Mouse (Mus musculus): ENCODE data around the gene Vmn1r9. TPM values are rescaled to one million over a fixed set of nuclear protein-coding genes. Genes with fewer than 3 reads are reported as not detected.
"Not testable (repeated sequence)": the region's sequence is repeated elsewhere in the genome, so short reads cannot be mapped to it uniquely, and the experiment has no call there.

The Vmn1r9 gene
- total RNA-seq (2021) = not detected

DNA sequence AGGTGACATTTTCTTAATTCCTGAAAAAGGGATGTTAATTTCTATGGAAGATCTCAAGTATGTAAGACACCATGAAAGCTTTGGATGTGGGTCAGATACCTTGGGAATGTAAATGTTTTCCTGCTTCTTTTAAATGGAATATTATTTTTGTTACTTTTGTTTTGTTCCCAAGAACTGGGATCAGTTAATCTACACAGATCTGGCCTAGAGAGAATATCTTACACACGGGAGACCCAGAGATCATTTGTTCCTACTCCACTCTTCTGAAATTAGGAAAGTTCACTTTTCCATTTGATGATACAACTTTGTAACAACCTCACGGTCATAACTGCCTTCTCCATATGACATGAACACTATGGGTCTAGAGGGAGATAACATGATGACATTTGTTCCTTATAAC lies at the start of gene Vmn1r9:
Gene Vmn1r9 (plus strand): TSS at position 301 of the 400 bp plus-strand sequence.
- intact Hi-C loops (cut with DNase I) = no loop called here

DNA sequence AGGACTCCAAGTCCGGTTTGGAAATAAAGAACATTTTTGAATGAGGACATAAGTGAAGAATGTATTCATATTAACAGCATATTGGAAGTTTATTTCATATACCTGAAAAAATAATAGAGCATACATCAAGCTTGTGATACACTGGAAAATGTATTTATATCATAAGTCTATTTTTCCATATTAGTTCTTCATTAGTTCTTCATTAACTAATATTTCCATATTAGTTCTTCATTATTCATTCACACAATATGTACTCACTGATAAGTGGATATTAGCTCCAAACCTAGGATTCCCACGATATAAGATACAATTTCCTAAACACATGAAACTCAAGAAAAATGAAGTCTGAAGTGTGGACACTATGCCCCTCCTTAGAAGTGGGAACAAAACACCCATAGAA lies 41.4 kb upstream of the Vmn1r9 start, which contains the start of gene Vmn1r7:
Gene Vmn1r7 (minus strand): TSS at position 101 of the 400 bp plus-strand sequence.
- intact Hi-C loops (cut with DNase I); DNase-seq (ENCODE audit: low spot score in 2 of 2): not testable (repeated sequence)

More for the DNA sequence above, at the start of gene Vmn1r9:
- no peak for DNase-seq (ENCODE audit: low spot score in 2 of 2)

DNA sequence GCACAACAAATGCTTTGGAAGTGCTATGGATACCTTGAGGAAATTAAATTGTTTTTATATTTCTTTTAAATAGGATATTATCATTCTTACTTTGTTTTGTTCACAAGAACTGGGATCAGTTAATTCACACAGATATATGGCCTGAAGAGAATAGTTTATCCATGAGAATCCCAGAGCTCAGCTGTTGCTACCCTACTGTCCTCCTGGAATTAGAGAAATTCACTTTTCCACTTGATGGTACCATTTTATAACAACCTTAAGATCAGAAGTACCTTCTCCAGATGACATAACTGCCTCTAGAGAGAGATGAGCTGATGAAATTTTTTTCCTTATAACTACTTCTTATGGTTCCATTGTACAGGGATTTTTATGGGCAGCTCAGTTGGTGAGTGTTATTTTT lies 34.6 kb upstream of the Vmn1r9 start, which contains the start of gene Vmn1r8:
Gene Vmn1r8 (plus strand): TSS at position 301 of the 400 bp plus-strand sequence.
- intact Hi-C loops (cut with DNase I) = no loop called here
- no peak for DNase-seq (ENCODE audit: low spot score in 2 of 2)

DNA sequence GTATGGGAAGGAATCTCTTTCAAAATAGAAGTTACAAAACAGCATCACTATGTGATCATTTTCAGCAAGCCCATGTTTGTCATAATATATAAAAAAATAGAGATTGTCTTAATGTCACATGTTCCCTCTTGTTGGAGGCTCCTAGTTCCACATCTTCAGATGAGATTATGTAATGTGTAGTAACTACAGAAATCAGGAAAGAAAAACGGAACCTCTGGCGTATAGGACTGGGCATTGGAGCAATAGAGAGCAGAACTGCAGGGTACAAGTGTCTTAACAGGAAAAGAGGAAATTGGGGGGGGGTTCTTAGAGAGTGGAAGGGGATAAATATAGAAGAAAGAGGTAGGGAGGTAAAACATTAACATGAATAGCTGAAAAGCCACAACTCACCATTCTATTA lies 31.9 kb upstream of the Vmn1r9 start:
- no peak for DNase-seq (ENCODE audit: low spot score in 2 of 2)
- intact Hi-C loops (cut with DNase I) = no loop called here

DNA sequence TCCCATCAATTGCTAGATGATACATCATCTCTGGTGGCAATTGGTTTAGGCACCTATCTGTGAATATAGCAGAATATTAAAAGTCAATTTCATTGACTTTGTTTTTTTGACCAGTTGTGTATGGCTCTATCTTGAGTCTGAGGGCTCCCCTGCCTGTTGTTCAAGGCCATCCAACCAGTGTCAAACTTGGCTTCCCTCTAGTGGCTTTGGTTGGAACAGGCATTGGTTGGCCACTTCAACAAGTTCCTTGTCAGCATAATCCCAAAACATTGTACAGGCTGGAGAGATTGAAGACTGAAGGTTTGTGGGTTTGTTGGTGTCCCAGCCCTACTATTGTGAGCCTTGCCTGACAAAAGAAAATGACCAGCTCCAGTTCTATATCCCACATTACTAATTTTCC lies 2.9 kb upstream of the Vmn1r9 start:
- intact Hi-C loops (cut with DNase I) = no loop called here

DNA sequence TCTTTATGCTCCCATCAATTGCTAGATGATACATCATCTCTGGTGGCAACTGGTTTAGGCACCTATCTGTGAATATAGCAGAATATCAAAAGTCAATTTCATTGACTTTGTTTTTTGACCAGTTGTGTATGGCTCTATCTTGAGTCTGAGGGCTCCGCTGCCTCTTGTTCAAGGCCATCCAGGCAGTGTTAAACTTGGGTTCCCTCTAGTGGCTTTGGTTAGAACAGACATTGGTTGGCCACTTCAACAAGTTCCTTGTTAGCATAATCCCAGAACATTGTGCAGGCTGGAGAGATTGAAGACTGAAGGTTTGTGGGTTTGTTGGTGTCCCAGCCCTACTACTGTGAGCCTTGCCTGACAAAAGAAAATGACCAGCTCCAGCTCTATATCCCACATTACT lies 39.8 kb downstream of the Vmn1r9 start:
- intact Hi-C loops (cut with DNase I) = no loop called here
- no peak for DNase-seq (ENCODE audit: low spot score in 2 of 2)

More for the DNA sequence above, 2.9 kb upstream of the Vmn1r9 start:
- no peak for DNase-seq (ENCODE audit: low spot score in 2 of 2)

DNA sequence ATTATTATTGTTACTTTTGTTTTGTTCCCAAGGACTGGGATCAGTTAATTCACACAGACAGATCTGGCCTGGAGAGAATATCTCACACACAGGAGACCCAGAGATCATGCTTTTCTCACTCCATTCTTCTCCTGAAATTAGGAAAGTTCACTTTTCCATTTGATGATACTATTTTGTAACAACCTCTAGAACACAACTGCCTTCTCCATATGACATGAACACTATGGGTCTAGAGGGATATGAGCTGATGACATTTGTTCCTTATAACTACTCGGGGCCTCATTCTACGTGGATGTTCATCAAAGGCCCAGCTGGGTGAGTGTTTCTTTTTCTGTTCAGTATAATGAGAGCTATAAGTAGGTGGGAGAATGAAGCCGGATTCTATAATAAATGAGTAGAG lies 42.6 kb downstream of the Vmn1r9 start, which contains the start of gene Vmn1r10:
Gene Vmn1r10 (plus strand): TSS at position 301 of the 400 bp plus-strand sequence.
- intact Hi-C loops (cut with DNase I) = no loop called here
- no peak for DNase-seq (ENCODE audit: low spot score in 2 of 2)

Other genes with a start within 250 kb of the Vmn1r9 start
- gene Fkbp9, start 234.7 kb upstream of the Vmn1r9 start, total RNA-seq (2021) = 10 to 100 TPM; 26.7 to 29.0 TPM
- 10 to 100 TPM; 52.3 to 52.9 TPM for gene Nt5c3, start 142.9 kb upstream of the Vmn1r9 start, total RNA-seq (2021)
- under 1 TPM; 0.15 to 0.57 TPM for gene Vmn1r4, start 142.8 kb upstream of the Vmn1r9 start, total RNA-seq (2021)
- not detected for gene Vmn1r5, start 96.5 kb upstream of the Vmn1r9 start, total RNA-seq (2021)
- not detected for gene Vmn1r6, start 69.5 kb upstream of the Vmn1r9 start, total RNA-seq (2021)
- not detected for gene Vmn1r7, start 41.5 kb upstream of the Vmn1r9 start, total RNA-seq (2021)
- gene Vmn1r8, start 34.5 kb upstream of the Vmn1r9 start, total RNA-seq (2021) = not detected
- gene Vmn1r10, start 42.7 kb downstream of the Vmn1r9 start, total RNA-seq (2021) = not detected
- gene Vmn1r11, start 66.7 kb downstream of the Vmn1r9 start, total RNA-seq (2021) = not detected
- gene Vmn1r12, start 90.1 kb downstream of the Vmn1r9 start, total RNA-seq (2021) = not detected
- not detected for gene Vmn1r13, start 136.5 kb downstream of the Vmn1r9 start, total RNA-seq (2021)
- gene Vmn1r14, start 164.9 kb downstream of the Vmn1r9 start, total RNA-seq (2021) = not detected
- not detected for gene Vmn1r15, start 191.2 kb downstream of the Vmn1r9 start, total RNA-seq (2021)

All from left cerebral cortex, postnatal 36 days (tissue).